In the genomic region with DNA sequence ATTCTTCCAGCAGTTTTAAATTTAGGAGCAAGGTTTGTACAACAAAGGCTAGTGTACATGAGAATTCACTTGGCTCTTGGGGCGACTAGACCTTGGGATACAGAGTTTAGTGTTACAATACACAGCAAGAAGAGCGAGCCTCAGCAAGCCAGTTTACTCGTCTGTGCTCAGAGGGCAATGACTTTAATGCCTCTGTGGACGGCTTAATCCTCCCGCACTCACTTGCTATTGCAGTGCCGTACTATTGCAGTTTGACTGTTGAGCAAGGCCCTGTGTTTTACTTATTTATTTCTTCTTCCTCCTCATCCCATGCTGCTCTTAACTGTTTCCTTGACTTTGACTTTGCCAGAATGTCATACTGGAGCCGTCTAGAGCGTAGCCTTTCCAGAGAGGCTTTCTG, we compare ENCODE assay signal across 19 mouse cellular contexts. TPM values are rescaled to one million over a fixed set of nuclear protein-coding genes. Genes with fewer than 3 reads are reported as not detected.
DNase-seq lines count a peak whose midpoint lies in the region; ATAC-seq lines count a peak whose summit lies in the region.
"Had no signal": no experiment of that assay in that cellular context is flagged by ENCODE, and none has a peak within 500 bp of the region (broad histone marks: within the 10 kb centered on the region; RNA-seq: fewer than 3 reads in every experiment).

No protein-coding gene starts in this region.

- no peak for ATAC-seq in heart, embryonic 16.5 days (replicated peaks; ENCODE audit: extremely low read depth, insufficient read depth, low FRiP score)
- no peak for ATAC-seq in midbrain, embryonic 11.5 days (ENCODE audit: low FRiP score)
- ATAC-seq: hindbrain, postnatal 0 days; intestine, embryonic 16.5 days had no signal

- no peaks in the 10 kb centered on the region for H3K36me3 ChIP-seq in heart, embryonic 10.5 days
- H3K36me3 ChIP-seq in heart, embryonic 16.5 days (ENCODE audit: control insufficient read depth, insufficient read depth) = no peaks in the 10 kb centered on the region
- H3K36me3 ChIP-seq in midbrain, embryonic 10.5 days = 0 out of 2 replicates have a peak, but pooled peaks cover 4% of the 10 kb centered on the region
- no peaks in the 10 kb centered on the region for H3K36me3 ChIP-seq in midbrain, embryonic 11.5 days (ENCODE audit: control insufficient read depth, insufficient read depth, low read length)
- H3K36me3 ChIP-seq: kidney, embryonic 15.5 days had no signal

- peaks cover 61% of the 10 kb centered on the region for H3K4me1 ChIP-seq in heart, embryonic 10.5 days
- H3K4me1 ChIP-seq in heart, embryonic 16.5 days (ENCODE audit: control insufficient read depth, insufficient read depth, low read length) = peaks cover 17% of the 10 kb centered on the region
- peaks cover 55% of the 10 kb centered on the region for H3K4me1 ChIP-seq in midbrain, embryonic 10.5 days
- H3K4me1 ChIP-seq in midbrain, embryonic 11.5 days (ENCODE audit: control insufficient read depth, insufficient read depth, low read length) = peaks cover 17% of the 10 kb centered on the region

- no peaks in the 10 kb centered on the region for H3K27me3 ChIP-seq in heart, embryonic 10.5 days (ENCODE audit: insufficient read depth, poor library complexity, severe bottlenecking)
- no peaks in the 10 kb centered on the region for H3K27me3 ChIP-seq in heart, embryonic 16.5 days (ENCODE audit: control insufficient read depth, insufficient read depth, low read length)
- H3K27me3 ChIP-seq in midbrain, embryonic 10.5 days (ENCODE audit: low read depth, poor library complexity, severe bottlenecking) = no peaks in the 10 kb centered on the region
- H3K27me3 ChIP-seq in midbrain, embryonic 11.5 days (ENCODE audit: control insufficient read depth, insufficient read depth, low read length) = no peaks in the 10 kb centered on the region
- H3K27me3 ChIP-seq: kidney, embryonic 15.5 days had no signal

- H3K9ac ChIP-seq in heart, embryonic 16.5 days (ENCODE audit: low read length) = no peak overlapping the region
- no peak overlapping the region for H3K9ac ChIP-seq in midbrain, embryonic 11.5 days (ENCODE audit: low read length)
- H3K9ac ChIP-seq: kidney, embryonic 15.5 days had no signal

- H3K27ac ChIP-seq in heart, embryonic 10.5 days = peak overlapping the region; percentile 0; the same call in 1 of the 2 replicates
- peak overlapping the region; percentile 47 for H3K27ac ChIP-seq in heart, embryonic 16.5 days (ENCODE audit: low read length)
- H3K27ac ChIP-seq in midbrain, embryonic 10.5 days (replicated peaks) = 0 out of 2 replicates have a peak overlapping the region, but pooled peaks have one; percentile 17
- H3K27ac ChIP-seq in midbrain, embryonic 11.5 days (ENCODE audit: low read depth, low read length) = no peak overlapping the region
- H3K27ac ChIP-seq: hindbrain, postnatal 0 days; kidney, embryonic 15.5 days had no signal

- no peaks in the 10 kb centered on the region for H3K9me3 ChIP-seq in heart, embryonic 10.5 days
- no peaks in the 10 kb centered on the region for H3K9me3 ChIP-seq in heart, embryonic 16.5 days (replicated peaks; ENCODE audit: control insufficient read depth, low read length)
- H3K9me3 ChIP-seq in midbrain, embryonic 10.5 days (replicated peaks) = no peaks in the 10 kb centered on the region
- H3K9me3 ChIP-seq in midbrain, embryonic 11.5 days (ENCODE audit: control insufficient read depth, low read length) = no peaks in the 10 kb centered on the region
- H3K9me3 ChIP-seq: kidney, embryonic 15.5 days had no signal

- DNase-seq in heart, embryonic 10.5 days (ENCODE audit: low spot score) = no peak
- DNase-seq in heart, adult 11 months = no peak
- no peak for DNase-seq in heart, adult 18-20 months
- no peak for DNase-seq in midbrain, embryonic 10.5 days (ENCODE audit: low spot score)
- no peak for DNase-seq in midbrain, embryonic 11.5 days (ENCODE audit: low spot score, missing footprints)
- DNase-seq in layer of hippocampus, adult 8-10 months (ENCODE audit: low spot score in 2 of 2) = no peak
- DNase-seq: adrenal gland, postnatal 36 days; cerebellum, adult 11 months; cerebellum, adult 9-11 months; gastrocnemius, postnatal 25 days; layer of hippocampus, postnatal 36 days; lung, adult 18-20 months; lung, postnatal 14 days; thymus, postnatal 14 days had no signal

- H3K4me3 ChIP-seq in heart, embryonic 10.5 days = no peak overlapping the region
- H3K4me3 ChIP-seq in heart, embryonic 16.5 days (ENCODE audit: low read length) = no peak overlapping the region
- H3K4me3 ChIP-seq in midbrain, embryonic 10.5 days = no peak overlapping the region
- H3K4me3 ChIP-seq in midbrain, embryonic 11.5 days (ENCODE audit: low read depth, low read length) = no peak overlapping the region
- H3K4me3 ChIP-seq: kidney, embryonic 15.5 days had no signal

- WGBS in heart, embryonic 10.5 days = 75% methylated on average over 8 of the region's 8 CpGs
- WGBS in heart, embryonic 16.5 days = 71% methylated on average over 8 of the region's 8 CpGs
- WGBS in midbrain, embryonic 10.5 days = 68% methylated on average over 8 of the region's 8 CpGs
- 58% methylated on average over 8 of the region's 8 CpGs for WGBS in midbrain, embryonic 11.5 days

- H3K4me2 ChIP-seq in heart, embryonic 16.5 days (ENCODE audit: low read depth, low read length) = no peak overlapping the region
- no peak overlapping the region for H3K4me2 ChIP-seq in midbrain, embryonic 11.5 days
- H3K4me2 ChIP-seq: kidney, embryonic 15.5 days; liver, embryonic 11.5 days had no signal

RNA-seq across cellular contexts. Expression of gene Sik3, which starts 37.6 kb away (rescaled TPM):
- polyA plus RNA-seq in heart, embryonic 10.5 days (2016; fragmentation: Nextera tagmentation; extraction: Ambion mirVana) = 6.4 and 8.0 TPM in 2 replicates
- 5.1 and 6.7 TPM in 2 replicates for polyA plus RNA-seq in heart, embryonic 16.5 days (2015; fragmentation: Nextera tagmentation; extraction: Ambion mirVana)
- 10 to 100 TPM; 67.9 to 69.1 TPM for total RNA-seq in heart, adult 18-20 months (2021)
- polyA plus RNA-seq in midbrain, embryonic 10.5 days (2016; fragmentation: Nextera tagmentation; extraction: Ambion mirVana) = 3.9 and 4.5 TPM in 2 replicates
- 8.7 and 8.9 TPM in 2 replicates for polyA plus RNA-seq in midbrain, embryonic 11.5 days (2014; fragmentation: Nextera tagmentation; extraction: Ambion mirVana)
- 100 to 1,000 TPM; 134 to 147 (median 140) TPM for total RNA-seq in layer of hippocampus, adult 8-10 months (2022)

RNA-seq across cellular contexts. Expression of gene Pafah1b2, which starts 37.7 kb away (rescaled TPM):
- 183 and 212 TPM in 2 replicates for polyA plus RNA-seq in heart, embryonic 10.5 days (2016; fragmentation: Nextera tagmentation; extraction: Ambion mirVana)
- polyA plus RNA-seq in heart, embryonic 16.5 days (2015; fragmentation: Nextera tagmentation; extraction: Ambion mirVana) = 110 and 131 TPM in 2 replicates
- total RNA-seq in heart, adult 18-20 months (2021) = 10 to 100 TPM; 52.3 to 58.0 TPM
- polyA plus RNA-seq in midbrain, embryonic 10.5 days (2016; fragmentation: Nextera tagmentation; extraction: Ambion mirVana) = 276 and 298 TPM in 2 replicates
- 274 and 275 TPM in 2 replicates for polyA plus RNA-seq in midbrain, embryonic 11.5 days (2014; fragmentation: Nextera tagmentation; extraction: Ambion mirVana)
- 100 to 1,000 TPM; 195 to 219 (median 207) TPM for total RNA-seq in layer of hippocampus, adult 8-10 months (2022)
